Comparison of ENCODE assay signal across 10 mouse cellular contexts in genomic region chr12:8764221-8764930, GRCm38 (mm10). TPM values are rescaled to one million over a fixed set of nuclear protein-coding genes. Genes with fewer than 3 reads are reported as not detected.
DNase-seq lines count a peak whose midpoint lies in the region; ATAC-seq and TF ChIP-seq lines count a peak whose summit lies in the region.
"Had no signal": no experiment of that assay in that cellular context is flagged by ENCODE, and none has a peak within 500 bp of the region (broad histone marks: within the 10 kb centered on the region; RNA-seq: fewer than 3 reads in every experiment).

No protein-coding gene starts in this region.

- no peak overlapping the region for H3K4me2 ChIP-seq in intestine, embryonic 14.5 days (ENCODE audit: low read length)
- no peak overlapping the region for H3K4me2 ChIP-seq in intestine, postnatal 0 days (replicated peaks; ENCODE audit: low read depth)
- no peak overlapping the region for H3K4me2 ChIP-seq in midbrain, embryonic 12.5 days (replicated peaks)
- no peak overlapping the region for H3K4me2 ChIP-seq in midbrain, embryonic 15.5 days
- no peak overlapping the region for H3K4me2 ChIP-seq in stomach, postnatal 0 days (replicated peaks; ENCODE audit: low read depth)
- H3K4me2 ChIP-seq: liver, embryonic 13.5 days had no signal

- no peak for TF ChIP-seq EP300 in stomach, postnatal 0 days (optimal IDR thresholded peaks at IDR 0.05)

- no peak for TF ChIP-seq CTCF in intestine, postnatal 0 days (IDR thresholded peaks at IDR 0.05; ENCODE audit: low read depth)
- TF ChIP-seq CTCF in stomach, postnatal 0 days (IDR thresholded peaks at IDR 0.05; ENCODE audit: low read depth) = peak; percentile 28

- H3K4me1 ChIP-seq in intestine, embryonic 14.5 days (replicated peaks; ENCODE audit: control insufficient read depth, insufficient read depth, low read length) = no peaks in the 10 kb centered on the region
- H3K4me1 ChIP-seq in intestine, postnatal 0 days (replicated peaks; ENCODE audit: control insufficient read depth, insufficient read depth, low read length) = 0 out of 2 replicates have a peak, but pooled peaks cover 2% of the 10 kb centered on the region
- no peaks in the 10 kb centered on the region for H3K4me1 ChIP-seq in midbrain, embryonic 12.5 days
- H3K4me1 ChIP-seq in midbrain, embryonic 15.5 days = no peaks in the 10 kb centered on the region
- H3K4me1 ChIP-seq in embryonic facial prominence, embryonic 10.5 days = no peaks in the 10 kb centered on the region
- no peaks in the 10 kb centered on the region for H3K4me1 ChIP-seq in stomach, postnatal 0 days (replicated peaks; ENCODE audit: control insufficient read depth, insufficient read depth)
- H3K4me1 ChIP-seq: liver, embryonic 13.5 days had no signal

- H3K9ac ChIP-seq in intestine, embryonic 14.5 days (ENCODE audit: low read length) = no peak overlapping the region
- H3K9ac ChIP-seq in intestine, postnatal 0 days (ENCODE audit: low read depth, low read length) = no peak overlapping the region
- no peak overlapping the region for H3K9ac ChIP-seq in midbrain, embryonic 12.5 days (replicated peaks)
- no peak overlapping the region for H3K9ac ChIP-seq in midbrain, embryonic 15.5 days
- H3K9ac ChIP-seq in stomach, postnatal 0 days (ENCODE audit: low read length) = no peak overlapping the region
- H3K9ac ChIP-seq: liver, embryonic 13.5 days had no signal

- ATAC-seq in intestine, embryonic 14.5 days (replicated peaks; ENCODE audit: low FRiP score, low TSS enrichment, low read depth) = no peak
- no peak for ATAC-seq in intestine, postnatal 0 days
- ATAC-seq in midbrain, embryonic 12.5 days (ENCODE audit: low FRiP score, low read depth) = 0 out of 2 replicates have a peak, but pooled peaks have one; percentile 23
- no peak for ATAC-seq in midbrain, embryonic 15.5 days (replicated peaks)
- ATAC-seq in stomach, postnatal 0 days (ENCODE audit: low FRiP score, low TSS enrichment) = no peak

- no peak overlapping the region for H3K27ac ChIP-seq in intestine, embryonic 14.5 days (ENCODE audit: low read depth)
- H3K27ac ChIP-seq in intestine, postnatal 0 days (ENCODE audit: low read depth, low read length) = no peak overlapping the region
- no peak overlapping the region for H3K27ac ChIP-seq in midbrain, embryonic 12.5 days (replicated peaks)
- H3K27ac ChIP-seq in midbrain, embryonic 15.5 days = no peak overlapping the region
- H3K27ac ChIP-seq in embryonic facial prominence, embryonic 10.5 days (replicated peaks) = no peak overlapping the region
- no peak overlapping the region for H3K27ac ChIP-seq in stomach, postnatal 0 days (replicated peaks)
- H3K27ac ChIP-seq: liver, embryonic 13.5 days had no signal

- no peaks in the 10 kb centered on the region for H3K36me3 ChIP-seq in intestine, embryonic 14.5 days (ENCODE audit: control insufficient read depth, insufficient read depth, low read length)
- H3K36me3 ChIP-seq in intestine, postnatal 0 days (ENCODE audit: control insufficient read depth, insufficient read depth) = no peaks in the 10 kb centered on the region
- no peaks in the 10 kb centered on the region for H3K36me3 ChIP-seq in midbrain, embryonic 12.5 days
- H3K36me3 ChIP-seq in midbrain, embryonic 15.5 days (replicated peaks) = no peaks in the 10 kb centered on the region
- H3K36me3 ChIP-seq in embryonic facial prominence, embryonic 10.5 days (replicated peaks) = 0 out of 2 replicates have a peak, but pooled peaks cover 2% of the 10 kb centered on the region
- no peaks in the 10 kb centered on the region for H3K36me3 ChIP-seq in stomach, postnatal 0 days (ENCODE audit: control insufficient read depth, insufficient read depth, low read length)
- H3K36me3 ChIP-seq: liver, embryonic 13.5 days had no signal

- no peaks in the 10 kb centered on the region for H3K27me3 ChIP-seq in intestine, embryonic 14.5 days (replicated peaks; ENCODE audit: control insufficient read depth, insufficient read depth, low read length)
- no peaks in the 10 kb centered on the region for H3K27me3 ChIP-seq in intestine, postnatal 0 days (replicated peaks; ENCODE audit: control insufficient read depth, insufficient read depth, low read length)
- H3K27me3 ChIP-seq in midbrain, embryonic 12.5 days = no peaks in the 10 kb centered on the region
- H3K27me3 ChIP-seq in midbrain, embryonic 15.5 days (replicated peaks) = no peaks in the 10 kb centered on the region
- H3K27me3 ChIP-seq in embryonic facial prominence, embryonic 10.5 days (replicated peaks; ENCODE audit: low read depth, poor library complexity, severe bottlenecking) = no peaks in the 10 kb centered on the region
- no peaks in the 10 kb centered on the region for H3K27me3 ChIP-seq in stomach, postnatal 0 days (ENCODE audit: control insufficient read depth, insufficient read depth, low read length)
- H3K27me3 ChIP-seq: liver, embryonic 13.5 days had no signal

- H3K9me3 ChIP-seq in intestine, embryonic 14.5 days (ENCODE audit: control insufficient read depth, low read length) = no peaks in the 10 kb centered on the region
- H3K9me3 ChIP-seq in intestine, postnatal 0 days (ENCODE audit: control insufficient read depth) = no peaks in the 10 kb centered on the region
- no peaks in the 10 kb centered on the region for H3K9me3 ChIP-seq in midbrain, embryonic 12.5 days
- H3K9me3 ChIP-seq in midbrain, embryonic 15.5 days = no peaks in the 10 kb centered on the region
- peaks cover 4% of the 10 kb centered on the region; the same call in 1 of the 2 replicates for H3K9me3 ChIP-seq in embryonic facial prominence, embryonic 10.5 days
- H3K9me3 ChIP-seq in stomach, postnatal 0 days (ENCODE audit: control insufficient read depth, low read length) = no peaks in the 10 kb centered on the region
- H3K9me3 ChIP-seq: liver, embryonic 13.5 days had no signal

- DNase-seq in intestine, embryonic 14.5 days (ENCODE audit: low spot score) = peak; percentile 35
- DNase-seq in embryonic facial prominence, embryonic 10.5 days (ENCODE audit: low spot score) = peak; percentile 9
- DNase-seq in stomach, postnatal 0 days (ENCODE audit: low spot score) = peak; percentile 17
- DNase-seq in urinary bladder, postnatal 10 days (ENCODE audit: low spot score) = no peak
- DNase-seq: embryo, embryonic 11 days; liver, embryonic 13.5 days had no signal

- 76% methylated on average over 15 of the region's 15 CpGs for WGBS in intestine, embryonic 14.5 days
- WGBS in intestine, postnatal 0 days = 75% methylated on average over 15 of the region's 15 CpGs
- 90% methylated on average over 15 of the region's 15 CpGs for whole genome bisulfite sequencing in midbrain, embryonic 12.5 days
- whole genome bisulfite sequencing in midbrain, embryonic 15.5 days = 85% methylated on average over 15 of the region's 15 CpGs
- 88% methylated on average over 15 of the region's 15 CpGs for WGBS in embryonic facial prominence, embryonic 10.5 days
- WGBS in stomach, postnatal 0 days = 65% methylated on average over 15 of the region's 15 CpGs

- H3K4me3 ChIP-seq in intestine, embryonic 14.5 days (ENCODE audit: low read depth, low read length) = no peak overlapping the region
- H3K4me3 ChIP-seq in intestine, postnatal 0 days (ENCODE audit: low read depth, low read length) = no peak overlapping the region
- no peak overlapping the region for H3K4me3 ChIP-seq in midbrain, embryonic 12.5 days
- no peak overlapping the region for H3K4me3 ChIP-seq in midbrain, embryonic 15.5 days
- no peak overlapping the region for H3K4me3 ChIP-seq in embryonic facial prominence, embryonic 10.5 days
- H3K4me3 ChIP-seq in stomach, postnatal 0 days (ENCODE audit: low read depth, low read length) = no peak overlapping the region
- H3K4me3 ChIP-seq: liver, embryonic 13.5 days; myocyte had no signal

RNA-seq across cellular contexts. Expression of gene Sdc1, which starts 6.7 kb away (rescaled TPM):
- polyA plus RNA-seq in intestine, embryonic 14.5 days (2014; fragmentation: Nextera tagmentation; extraction: Ambion mirVana) = 93.8 and 96.9 TPM in 2 replicates
- polyA plus RNA-seq in intestine, postnatal 0 days (2015; fragmentation: Nextera tagmentation; extraction: Ambion mirVana) = 43.4 and 46.4 TPM in 2 replicates
- polyA plus RNA-seq in midbrain, embryonic 12.5 days (2016; fragmentation: Nextera tagmentation; extraction: Ambion mirVana) = 68.4 and 79.3 TPM in 2 replicates
- 19.1 and 21.3 TPM in 2 replicates for polyA plus RNA-seq in midbrain, embryonic 15.5 days (2015; fragmentation: Nextera tagmentation; extraction: Ambion mirVana)
- polyA plus RNA-seq in embryonic facial prominence, embryonic 10.5 days (2016; fragmentation: Nextera tagmentation; extraction: Ambion mirVana) = 157 and 158 TPM in 2 replicates
- polyA plus RNA-seq in stomach, postnatal 0 days (2015; fragmentation: Nextera tagmentation; extraction: Ambion mirVana) = 175 and 194 TPM in 2 replicates
